Mouse (Mus musculus): ENCODE data around the gene Ankrd65.
A peak's percentile ranks its signal among the peaks of the same experiment; 100 is the strongest.
"Not testable (repeated sequence)": the region's sequence is repeated elsewhere in the genome, so short reads cannot be mapped to it uniquely, and the experiment has no call there.

The Ankrd65 gene

GRCm38 (mm10) chr4:155790021-155790489, at the start of gene Ankrd65:
TSS of gene Ankrd65 (plus strand) at chr4:155790439.
- no peak for DNase-seq (ENCODE audit: low spot score)

- not testable (repeated sequence) for DNase-seq (ENCODE audit: low spot score)
These were observed 49.6 kb upstream of the Ankrd65 start for GRCm38 (mm10) chr4:155740681-155741080.

- DNase-seq (ENCODE audit: low spot score): no peak
These were observed 47.6 kb upstream of the Ankrd65 start for GRCm38 (mm10) chr4:155742684-155743083.

GRCm38 (mm10) chr4:155744474-155744873, 45.8 kb upstream of the Ankrd65 start:
- no peak for DNase-seq (ENCODE audit: low spot score)

- DNase-seq (ENCODE audit: low spot score): no peak
These were observed 45.1 kb upstream of the Ankrd65 start for GRCm38 (mm10) chr4:155745136-155745535.

- no peak for DNase-seq (ENCODE audit: low spot score)
These were observed 44.1 kb upstream of the Ankrd65 start for GRCm38 (mm10) chr4:155746036-155746548.

GRCm38 (mm10) chr4:155746575-155747490, 43.4 kb upstream of the Ankrd65 start:
- no peak for DNase-seq (ENCODE audit: low spot score)

- DNase-seq (ENCODE audit: low spot score): no peak
These were observed 33.2 kb upstream of the Ankrd65 start for GRCm38 (mm10) chr4:155757011-155757410.

GRCm38 (mm10) chr4:155759862-155760612, 30.2 kb upstream of the Ankrd65 start:
- DNase-seq (ENCODE audit: low spot score): peak; percentile 22

GRCm38 (mm10) chr4:155760613-155761355, 29.5 kb upstream of the Ankrd65 start, which contains the start of gene Atad3a:
TSS of gene Atad3a (minus strand) at chr4:155761093.
- DNase-seq (ENCODE audit: low spot score): peak; percentile 98

GRCm38 (mm10) chr4:155761356-155762099, 28.7 kb upstream of the Ankrd65 start:
- no peak for DNase-seq (ENCODE audit: low spot score)

GRCm38 (mm10) chr4:155762357-155762756, 27.9 kb upstream of the Ankrd65 start:
- no peak for DNase-seq (ENCODE audit: low spot score)

GRCm38 (mm10) chr4:155769496-155769879, 20.8 kb upstream of the Ankrd65 start:
- DNase-seq (ENCODE audit: low spot score): no peak

GRCm38 (mm10) chr4:155769880-155770512, 20.2 kb upstream of the Ankrd65 start:
- peak; percentile 96 for DNase-seq (ENCODE audit: low spot score)

- no peak for DNase-seq (ENCODE audit: low spot score)
These were observed 19.6 kb upstream of the Ankrd65 start for GRCm38 (mm10) chr4:155770626-155771025.

GRCm38 (mm10) chr4:155771706-155772105, 18.5 kb upstream of the Ankrd65 start:
- no peak for DNase-seq (ENCODE audit: low spot score)

GRCm38 (mm10) chr4:155772786-155773185, 17.5 kb upstream of the Ankrd65 start:
- DNase-seq (ENCODE audit: low spot score): no peak

- DNase-seq (ENCODE audit: low spot score): peak; percentile 17
These were observed 16.7 kb upstream of the Ankrd65 start for GRCm38 (mm10) chr4:155773335-155774078.

GRCm38 (mm10) chr4:155774280-155774754, 15.9 kb upstream of the Ankrd65 start, which contains the start of gene Vwa1:
TSS of gene Vwa1 (minus strand) at chr4:155774698.
- peak; percentile 93 for DNase-seq (ENCODE audit: low spot score)
